Mouse (Mus musculus): ENCODE results near the gene Zdhhc22.

Gene Zdhhc22

GRCm38 (mm10) chr12:86989890-86990754 is at the start of gene Zdhhc22:
Gene Zdhhc22 (minus strand): TSS chr12:86990430.
- in situ Hi-C loops (cut with MboI, MseI) = no loop called here

DNA sequence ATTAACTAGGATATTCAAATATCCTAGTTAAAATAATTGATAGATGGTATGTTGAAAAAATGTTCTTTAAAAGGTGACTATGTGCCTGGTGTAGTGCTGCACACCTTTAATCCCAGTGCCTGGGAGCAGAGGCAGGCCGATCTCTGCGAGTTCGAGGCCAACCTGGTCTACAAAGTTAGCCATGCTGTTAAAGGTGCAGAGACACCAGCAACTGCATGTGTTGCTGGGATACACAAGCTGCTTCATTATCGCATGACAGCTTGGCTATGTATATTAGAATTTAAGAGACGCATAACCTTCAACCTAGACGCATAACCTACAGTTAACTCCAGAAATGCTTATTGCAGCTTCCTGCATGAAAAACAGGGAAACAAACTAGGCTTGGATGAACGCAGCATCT is 46.4 kb upstream of the Zdhhc22 start:
- in situ Hi-C loops (cut with MboI, MseI) = no loop called here

GRCm38 (mm10) chr12:87031163-87031763 is 41.0 kb upstream of the Zdhhc22 start:
- in situ Hi-C loops (cut with MboI, MseI) = no loop called here

GRCm38 (mm10) chr12:87029251-87029976 is 39.2 kb upstream of the Zdhhc22 start:
- in situ Hi-C loops (cut with MboI, MseI) = no loop called here

GRCm38 (mm10) chr12:87028068-87028467 is 37.8 kb upstream of the Zdhhc22 start:
- in situ Hi-C loops (cut with MboI, MseI) = no loop called here

DNA sequence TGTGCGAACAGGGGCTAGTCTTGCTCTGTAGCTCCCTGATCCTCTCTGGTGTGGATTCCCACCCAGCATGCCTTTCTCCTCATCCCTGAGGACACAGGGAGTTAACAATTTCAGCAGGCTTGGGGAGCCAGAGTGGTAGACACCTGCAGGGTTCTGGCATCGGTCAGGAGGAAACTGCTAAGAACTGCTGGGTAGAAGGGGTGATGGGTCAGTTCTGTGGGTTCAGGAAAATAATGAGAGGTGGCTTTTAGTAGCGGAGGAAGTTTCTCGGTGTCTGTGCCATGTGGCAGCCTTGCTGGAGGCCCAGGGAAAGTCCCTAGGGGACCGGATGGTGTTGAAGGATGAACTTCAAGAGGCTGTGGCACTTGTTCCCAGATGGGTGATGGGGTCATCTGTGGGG is 37.2 kb upstream of the Zdhhc22 start:
- in situ Hi-C loops (cut with MboI, MseI) = no loop called here

GRCm38 (mm10) chr12:87026871-87027240 is 36.6 kb upstream of the Zdhhc22 start:
- in situ Hi-C loops (cut with MboI, MseI) = no loop called here

- in situ Hi-C loops (cut with MboI, MseI) = no loop called here
Observed at GRCm38 (mm10) chr12:87026109-87026870, 36.1 kb upstream of the Zdhhc22 start.

- in situ Hi-C loops (cut with MboI, MseI) = no loop called here
Observed at GRCm38 (mm10) chr12:87023456-87023855, 33.2 kb upstream of the Zdhhc22 start.

- in situ Hi-C loops (cut with MboI, MseI) = no loop called here
Observed at GRCm38 (mm10) chr12:87022006-87022405, 31.8 kb upstream of the Zdhhc22 start.

GRCm38 (mm10) chr12:87021040-87021439 is 30.8 kb upstream of the Zdhhc22 start, which contains the start of gene Tmem63c:
Gene Tmem63c (plus strand): TSS chr12:87021340.
- in situ Hi-C loops (cut with MboI, MseI) = no loop called here

- in situ Hi-C loops (cut with MboI, MseI) = no loop called here
Observed at GRCm38 (mm10) chr12:87018756-87019155, 28.5 kb upstream of the Zdhhc22 start.

DNA sequence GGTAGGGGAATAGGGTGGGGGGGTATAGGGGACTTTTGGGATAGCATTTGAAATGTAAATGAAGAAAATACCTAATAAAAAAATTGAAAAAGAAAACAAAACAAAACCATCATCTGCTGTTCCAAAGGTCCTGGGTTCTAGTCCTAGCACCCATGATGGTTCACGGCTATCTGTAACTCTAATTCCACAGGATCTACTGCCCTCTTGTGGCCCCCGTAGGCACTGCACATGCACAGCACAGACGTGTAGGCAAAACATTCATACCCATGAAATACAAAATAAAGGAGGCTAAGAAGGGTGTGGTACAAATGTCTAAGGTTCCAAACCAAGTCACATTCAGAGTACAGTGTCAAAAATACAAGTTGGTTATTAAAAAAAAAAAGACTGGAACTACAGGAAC is 26.8 kb upstream of the Zdhhc22 start:
- in situ Hi-C loops (cut with MboI, MseI) = no loop called here

GRCm38 (mm10) chr12:87004596-87004995 is 14.4 kb upstream of the Zdhhc22 start:
- in situ Hi-C loops (cut with MboI, MseI) = no loop called here

DNA sequence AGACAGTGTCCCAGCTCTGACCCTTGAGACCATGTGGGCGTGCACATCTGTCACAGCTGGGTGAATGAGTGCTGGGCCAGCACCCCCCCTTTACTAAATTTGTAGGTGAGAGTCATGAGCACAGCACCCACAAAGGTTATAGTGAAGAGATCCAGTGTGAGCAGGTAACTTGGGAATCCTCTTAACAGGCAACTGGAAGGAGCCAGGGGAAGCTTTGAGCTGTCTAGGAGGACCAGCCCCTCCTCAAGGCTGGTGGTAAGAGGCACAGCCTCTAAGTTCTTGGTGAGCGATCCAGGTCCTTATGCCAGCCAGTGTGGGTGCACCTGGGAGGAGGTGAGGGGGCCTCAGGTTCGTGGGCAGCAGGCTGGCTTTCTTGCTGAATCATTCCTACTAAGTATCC is 13.4 kb upstream of the Zdhhc22 start:
- in situ Hi-C loops (cut with MboI, MseI) = no loop called here

DNA sequence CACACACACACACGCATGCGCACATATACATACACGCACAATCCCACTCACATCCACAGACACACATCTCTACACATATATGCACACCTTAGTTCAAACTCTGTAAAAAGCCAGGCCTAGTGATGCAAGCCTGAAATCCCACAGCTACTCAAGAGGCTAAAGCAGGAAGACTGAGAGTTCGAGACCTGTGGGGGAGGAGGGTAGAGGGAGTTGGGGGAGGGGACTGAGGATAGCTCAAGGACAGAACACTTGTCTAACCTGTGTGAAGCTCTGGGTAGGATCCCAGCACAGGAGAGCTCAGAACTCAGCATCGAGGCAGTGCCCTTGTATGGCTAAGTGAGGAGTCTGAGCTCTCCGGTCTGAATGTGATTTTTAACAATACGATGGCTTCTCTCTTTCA is 12.6 kb upstream of the Zdhhc22 start:
- in situ Hi-C loops (cut with MboI, MseI) = no loop called here

DNA sequence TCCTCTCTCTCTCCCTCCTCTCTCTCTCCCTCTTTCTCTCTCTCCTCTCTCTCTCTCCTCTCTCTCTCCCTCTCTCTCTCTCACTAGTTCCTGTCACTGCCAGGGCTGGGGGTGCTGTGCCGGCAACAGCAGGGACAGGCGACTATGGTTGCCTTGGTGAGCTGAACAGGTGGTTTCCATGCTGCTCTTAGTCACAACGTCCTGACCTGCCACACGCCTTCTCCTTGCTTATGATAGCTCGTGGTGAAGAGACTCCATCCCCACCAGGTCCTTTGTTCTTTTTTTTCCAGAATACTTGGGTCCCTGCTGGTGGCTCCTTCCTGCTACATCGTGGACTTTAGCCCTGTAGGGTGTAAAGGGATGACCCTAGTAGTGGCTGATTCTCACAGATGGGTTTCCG is 12.0 kb upstream of the Zdhhc22 start:
- in situ Hi-C loops (cut with MboI, MseI) = no loop called here

DNA sequence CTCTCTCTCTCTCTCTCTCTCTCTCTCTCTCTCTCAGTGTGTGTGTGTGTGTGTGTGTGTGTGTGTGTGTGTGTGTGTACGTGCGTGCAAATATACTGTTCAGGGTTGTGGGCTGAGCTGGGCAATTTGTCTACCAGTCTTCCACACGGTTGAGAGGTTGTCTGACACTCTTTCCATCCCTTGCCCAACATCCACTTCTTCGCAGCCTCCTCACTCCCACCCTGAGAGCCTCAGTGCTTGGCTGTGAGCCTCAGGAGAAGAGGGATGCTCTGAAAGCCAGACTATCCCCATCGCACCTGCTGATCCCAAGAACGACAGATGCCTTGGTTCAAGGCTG is 10.6 kb upstream of the Zdhhc22 start:
- in situ Hi-C loops (cut with MboI, MseI) = no loop called here

GRCm38 (mm10) chr12:87000151-87000839 is 10.1 kb upstream of the Zdhhc22 start:
- in situ Hi-C loops (cut with MboI, MseI) = no loop called here

DNA sequence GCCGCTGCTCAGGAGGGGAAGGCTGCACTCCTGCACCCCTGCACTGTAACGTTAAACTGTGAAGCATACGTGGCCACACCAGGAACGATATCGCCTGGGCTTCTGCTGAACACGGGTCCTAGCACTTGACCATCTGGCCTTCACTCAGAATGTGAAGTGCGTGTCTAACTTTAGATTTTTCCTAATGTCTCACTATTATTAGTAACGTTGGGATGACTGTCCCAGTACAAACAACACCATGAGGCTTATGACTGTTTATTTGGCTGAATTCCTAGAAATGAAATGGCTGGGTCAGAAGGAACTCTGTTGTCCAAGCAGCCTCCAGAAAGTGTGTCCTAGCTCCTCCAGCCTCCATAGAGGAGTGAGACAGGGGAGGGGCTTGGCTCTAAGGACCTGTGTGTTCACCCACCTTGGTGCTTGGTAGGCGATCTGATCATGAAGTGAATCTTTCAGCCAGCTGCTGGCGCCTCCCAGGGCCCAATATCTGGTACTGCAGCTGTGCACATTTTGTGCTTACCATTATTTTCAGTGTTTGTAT is 9.1 kb upstream of the Zdhhc22 start:
- in situ Hi-C loops (cut with MboI, MseI) = no loop called here

DNA sequence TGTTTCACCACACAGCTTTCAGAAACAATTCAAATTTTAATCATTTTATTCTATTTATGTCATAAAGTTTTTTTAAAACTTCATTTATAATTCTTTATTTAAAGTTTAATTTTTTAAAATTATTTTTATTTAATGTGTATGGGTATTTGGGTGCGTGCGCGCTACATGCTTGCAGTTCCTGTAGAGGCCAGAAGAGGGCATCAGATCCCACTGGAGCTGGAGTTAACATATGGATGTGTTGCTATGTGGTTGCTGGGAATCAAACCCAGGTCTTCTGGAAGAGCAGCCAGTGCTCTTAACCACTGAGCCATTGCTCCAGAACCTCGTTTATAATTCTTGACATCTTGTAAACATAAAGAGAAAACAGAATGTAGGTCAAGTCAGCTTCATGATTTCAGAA is 8.5 kb upstream of the Zdhhc22 start:
- in situ Hi-C loops (cut with MboI, MseI) = no loop called here
